Mouse (Mus musculus) forebrain, embryonic 14.5 days (tissue): Measurements from ENCODE around the gene Nr1h2. TPM values are rescaled to one million over a fixed set of nuclear protein-coding genes. Genes with fewer than 3 reads are reported as not detected.

Experiments
- ATAC-seq: fragments of 200-750 bp; cut with Nextera tagmentation; 2 replicates; pipeline ENCODE4 v1.8.0; 2017; ENCODE audit warnings: mild to moderate bottlenecking, moderate library complexity
- DNase-seq: peaks from one replicate; pipeline ENCODE4 v3.0.0-alpha.2; 2015; ENCODE audit warnings: low spot score
- H3K27ac ChIP-seq: fragments of 300-500 bp; sonication (generic); 2 replicates; pipeline ENCODE4 v1.5.1; 2014; ENCODE audit warnings: low read depth, mild to moderate bottlenecking, control low read depth, low read length, moderate library complexity
- H3K27me3 ChIP-seq: fragments of 300-500 bp; sonication (generic); replicated peaks from 2 replicates; pipeline ENCODE4 v1.6.1; 2014; ENCODE audit warnings: low read length, control low read depth, mixed read lengths; ENCODE audit not compliant: control insufficient read depth, insufficient read depth
- H3K36me3 ChIP-seq: fragments of 300-500 bp; sonication (generic); 2 replicates; pipeline ENCODE4 v1.6.1; 2014; ENCODE audit warnings: low read length, control low read depth; ENCODE audit not compliant: control insufficient read depth, insufficient read depth
- H3K4me1 ChIP-seq: fragments of 300-500 bp; sonication (generic); 2 replicates; pipeline ENCODE4 v1.6.1; 2014; ENCODE audit warnings: antibody characterized with exemption, low read length, control low read depth; ENCODE audit not compliant: control insufficient read depth, insufficient read depth
- H3K4me2 ChIP-seq: fragments of 300-500 bp; sonication (generic); 2 replicates; pipeline ENCODE4 v1.6.1; 2014; ENCODE audit warnings: mild to moderate bottlenecking, control low read depth, low read length
- H3K4me3 ChIP-seq: fragments of 300-500 bp; sonication (generic); 2 replicates; pipeline ENCODE4 v1.5.1; 2014; ENCODE audit warnings: low read depth, low read length, control low read depth
- H3K9ac ChIP-seq: fragments of 300-500 bp; sonication (generic); 2 replicates; pipeline ENCODE4 v1.6.1; 2014; ENCODE audit warnings: mild to moderate bottlenecking, low read length, control low read depth, moderate library complexity
- H3K9me3 ChIP-seq: fragments of 300-500 bp; sonication (generic); replicated peaks from 2 replicates; pipeline ENCODE4 v1.6.1; 2016; ENCODE audit warnings: low read length, control low read depth, mixed read lengths; ENCODE audit not compliant: control insufficient read depth
- WGBS: fragments of 180-500 bp; shearing (Covaris S2); extraction: QIAGEN DNeasy Blood & Tissue Kit; methylation state at CpG from one replicate; pipeline ENCODE4 v1.1.7; 2014; 5-methylcytosine and 5-hydroxymethylcytosine counted together
- polyA plus RNA-seq: library from polyadenylated mRNA; unstranded; fragments of >200 nt; fragmentation: Nextera tagmentation; extraction: Ambion mirVana; gene quantifications from 2 replicates; pipeline ENCODE4 v1.2.1, GENCODE M21; 2014

Nr1h2 gene
- polyA plus RNA-seq, 1 experiment from 2014 or later: 72.6 TPM

- H3K27me3 ChIP-seq: peaks cover 22% of the 10 kb centered on the region
- no peaks in the 10 kb centered on the region for H3K9me3 ChIP-seq
- DNase-seq: no peak
- no peak for ATAC-seq
- H3K36me3 ChIP-seq: no peaks in the 10 kb centered on the region
- H3K27ac ChIP-seq: no peak overlapping the region
- WGBS: 95% methylated on average over 20 of the region's 20 CpGs
- H3K4me3 ChIP-seq: no peak overlapping the region
- no peak overlapping the region for H3K4me2 ChIP-seq
- peaks cover 23% of the 10 kb centered on the region for H3K4me1 ChIP-seq
- H3K9ac ChIP-seq: no peak overlapping the region
These were observed 41.4 kb upstream of the Nr1h2 start for GRCm38 (mm10) chr7:44595131-44595561.

GRCm38 (mm10) chr7:44594291-44594690 is 40.5 kb upstream of the Nr1h2 start:
- Histone ChIP-seq H3K36me3 (no peaks in the 10 kb centered on the region), H3K4me2 (peak overlapping the region; percentile 60), H3K4me3 (peak overlapping the region; percentile 35), H3K9me3 (no peaks in the 10 kb centered on the region), H3K27ac (peak overlapping the region; percentile 61), H3K9ac (peak overlapping the region; percentile 60), H3K4me1 (peaks cover 30% of the 10 kb centered on the region), H3K27me3 (peaks cover 22% of the 10 kb centered on the region)
- WGBS: 32% methylated on average over 6 of the region's 6 CpGs
- no peak; the same call in 1 of the 2 replicates for ATAC-seq
- DNase-seq: peak; percentile 67

- ATAC-seq: peak; percentile 45
- WGBS: 1% methylated on average over 13 of the region's 22 CpGs
- Histone ChIP-seq H3K36me3 (no peaks in the 10 kb centered on the region), H3K9me3 (no peaks in the 10 kb centered on the region), H3K27ac (peak overlapping the region; percentile 61; the same call in 1 of the 2 replicates), H3K27me3 (peaks cover 22% of the 10 kb centered on the region), H3K4me1 (peaks cover 30% of the 10 kb centered on the region), H3K9ac (peak overlapping the region; percentile 60), H3K4me2 (peak overlapping the region; percentile 60), H3K4me3 (peak overlapping the region; percentile 35)
- peak; percentile 93 for DNase-seq
These were observed 40.0 kb upstream of the Nr1h2 start for GRCm38 (mm10) chr7:44593775-44594174.

- WGBS: 3% methylated on average over 15 of the region's 15 CpGs
- peaks cover 36% of the 10 kb centered on the region for H3K4me1 ChIP-seq
- H3K9me3 ChIP-seq: no peaks in the 10 kb centered on the region
- no peaks in the 10 kb centered on the region for H3K36me3 ChIP-seq
- H3K27me3 ChIP-seq: peaks cover 26% of the 10 kb centered on the region
- H3K4me3 ChIP-seq: no peak overlapping the region
- no peak overlapping the region for H3K9ac ChIP-seq
- DNase-seq (no peak), ATAC-seq (no peak)
- no peak overlapping the region for H3K27ac ChIP-seq
- H3K4me2 ChIP-seq: peak overlapping the region; percentile 60
These were observed 39.3 kb upstream of the Nr1h2 start for GRCm38 (mm10) chr7:44593051-44593450.

- WGBS: under 1% methylated on average over 50 of the region's 60 CpGs
- peak overlapping the region; percentile 58 for H3K4me3 ChIP-seq
- no peak for DNase-seq
- peaks cover 37% of the 10 kb centered on the region for H3K4me1 ChIP-seq
- peak overlapping the region; percentile 73 for H3K9ac ChIP-seq
- peaks cover 31% of the 10 kb centered on the region for H3K27me3 ChIP-seq
- peak overlapping the region; percentile 98 for H3K4me2 ChIP-seq
- H3K36me3 ChIP-seq: no peaks in the 10 kb centered on the region
- ATAC-seq: no peak
- H3K27ac ChIP-seq: no peak overlapping the region
- no peaks in the 10 kb centered on the region for H3K9me3 ChIP-seq
These were observed 37.8 kb upstream of the Nr1h2 start for GRCm38 (mm10) chr7:44591348-44592116.

- ATAC-seq (peak; percentile 91), DNase-seq (peak; percentile 98)
- H3K4me1 ChIP-seq: peaks cover 37% of the 10 kb centered on the region
- 0 out of 2 replicates have a peak within 1 kb of the TSS, but pooled peaks have one; percentile 23 for H3K27ac ChIP-seq
- H3K4me2 ChIP-seq: peak within 1 kb of the TSS; percentile 98
- peak within 1 kb of the TSS; percentile 73 for H3K9ac ChIP-seq
- no peaks in the 10 kb centered on the region for H3K36me3 ChIP-seq
- peak within 1 kb of the TSS; percentile 58 for H3K4me3 ChIP-seq
- no peaks in the 10 kb centered on the region for H3K9me3 ChIP-seq
- WGBS: under 1% methylated on average over 74 of the region's 80 CpGs
- peaks cover 34% of the 10 kb centered on the region for H3K27me3 ChIP-seq
These were observed 36.9 kb upstream of the Nr1h2 start, which contains the start of gene Kcnc3 for GRCm38 (mm10) chr7:44590402-44591347. Kcnc3 (plus strand) TSS chr7:44590664.

GRCm38 (mm10) chr7:44589946-44590345 is 36.2 kb upstream of the Nr1h2 start:
- H3K9me3 ChIP-seq: no peaks in the 10 kb centered on the region
- H3K27ac ChIP-seq: no peak overlapping the region
- no peaks in the 10 kb centered on the region for H3K36me3 ChIP-seq
- H3K27me3 ChIP-seq: peaks cover 38% of the 10 kb centered on the region
- peak; percentile 41 for DNase-seq
- H3K9ac ChIP-seq: no peak overlapping the region
- peak overlapping the region; percentile 98 for H3K4me2 ChIP-seq
- WGBS: 3% methylated on average over 13 of the region's 13 CpGs
- ATAC-seq: no peak
- peaks cover 37% of the 10 kb centered on the region for H3K4me1 ChIP-seq
- H3K4me3 ChIP-seq: peak overlapping the region; percentile 58

GRCm38 (mm10) chr7:44589149-44589548 is 35.4 kb upstream of the Nr1h2 start:
- WGBS: under 1% methylated on average over 32 of the region's 33 CpGs
- peaks cover 33% of the 10 kb centered on the region for H3K4me1 ChIP-seq

More at GRCm38 (mm10) chr7:44589149-44589548, 35.4 kb upstream of the Nr1h2 start:
- peak; percentile 84 for DNase-seq
- Histone ChIP-seq H3K9me3 (no peaks in the 10 kb centered on the region), H3K27me3 (peaks cover 38% of the 10 kb centered on the region), H3K4me2 (peak overlapping the region; percentile 98), H3K4me3 (peak overlapping the region; percentile 58), H3K9ac (peak overlapping the region; percentile 52), H3K36me3 (no peaks in the 10 kb centered on the region), H3K27ac (no peak overlapping the region)
- peak; percentile 19 for ATAC-seq
